Mouse (Mus musculus) frontal cortex, postnatal 36 days (tissue): ENCODE data around the gene Mfap1a.
"Not testable (repeated sequence)": the region's sequence is repeated elsewhere in the genome, so short reads cannot be mapped to it uniquely, and the experiment has no call there.

Experiments
- DNase-seq, 2 experiments: peaks; one replicate each; pipeline ENCODE4 v3.0.0; 2022; ENCODE audit warnings: low spot score in 2 of 2

Gene Mfap1a

GRCm38 (mm10) chr2:121475306-121475705 lies 31.2 kb downstream of the Mfap1a start:
- not testable (repeated sequence) for DNase-seq

- DNase-seq = no peak
Measured at GRCm38 (mm10) chr2:121474180-121474535, 32.3 kb downstream of the Mfap1a start.

DNA sequence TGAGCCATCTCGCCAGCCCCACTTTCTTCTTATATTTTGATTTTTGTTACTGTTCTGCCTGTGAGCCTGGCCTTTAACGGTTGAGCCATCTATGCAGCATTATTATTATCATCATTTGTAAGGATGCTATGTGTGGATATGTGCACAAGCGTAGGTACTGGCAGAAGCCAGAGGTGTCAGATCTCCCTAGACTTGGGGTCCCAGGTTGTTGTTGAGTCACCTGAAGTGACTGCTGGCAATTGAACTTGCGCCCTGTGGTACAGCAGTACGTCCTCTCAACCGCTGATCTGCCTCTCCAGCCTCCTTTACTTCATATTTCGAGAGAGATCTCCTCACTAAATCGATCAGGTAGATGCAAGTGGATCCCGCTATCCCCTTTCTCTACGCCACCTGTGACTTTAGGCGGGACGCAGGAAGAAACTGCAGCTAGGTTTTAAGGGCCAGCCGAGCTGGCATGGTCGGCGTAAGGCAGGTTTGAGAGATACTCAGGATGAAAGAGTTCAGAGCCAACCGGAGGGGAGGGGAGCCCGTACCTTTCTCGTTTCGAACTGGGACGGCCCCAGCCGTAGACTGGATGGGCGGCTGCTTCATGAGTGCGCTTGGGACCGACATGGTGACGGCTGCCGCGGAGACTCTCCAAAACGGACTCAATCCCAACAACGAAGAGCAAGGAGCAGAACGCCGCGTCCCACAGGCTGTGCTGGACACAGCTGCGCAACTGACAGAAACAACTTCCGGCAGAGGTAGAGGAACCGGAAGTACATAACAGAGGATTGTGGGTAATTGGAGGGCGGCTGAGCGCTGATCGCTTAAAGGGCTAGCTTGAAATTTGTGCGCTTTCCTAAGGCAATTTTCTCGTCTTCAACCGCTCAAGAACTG lies 32.9 kb downstream of the Mfap1a start, which contains the start of gene Mfap1b:
Mfap1b (minus strand) TSS at position 767 of the 879 bp plus-strand sequence.
- peak; percentile 80 to 91 for DNase-seq

DNA sequence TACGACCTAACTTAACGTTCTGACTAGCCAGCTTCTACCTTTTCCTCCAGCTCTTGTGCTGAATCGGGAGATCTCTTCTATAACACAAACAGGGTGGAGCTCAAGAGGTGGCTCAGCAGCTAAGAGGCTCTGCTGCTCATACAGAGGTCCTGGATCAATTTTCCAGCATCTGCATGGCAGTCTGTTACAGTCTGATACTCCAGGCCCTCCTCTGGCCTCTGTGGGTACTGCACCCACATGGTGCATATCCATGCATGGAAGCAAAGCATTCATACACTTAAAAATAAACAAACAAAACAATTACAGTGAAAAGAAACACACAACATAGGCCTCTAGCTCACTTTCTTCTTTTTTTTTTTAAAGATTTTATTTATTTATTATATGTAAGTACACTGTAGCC lies 33.7 kb downstream of the Mfap1a start:
- DNase-seq = not testable (repeated sequence)

DNA sequence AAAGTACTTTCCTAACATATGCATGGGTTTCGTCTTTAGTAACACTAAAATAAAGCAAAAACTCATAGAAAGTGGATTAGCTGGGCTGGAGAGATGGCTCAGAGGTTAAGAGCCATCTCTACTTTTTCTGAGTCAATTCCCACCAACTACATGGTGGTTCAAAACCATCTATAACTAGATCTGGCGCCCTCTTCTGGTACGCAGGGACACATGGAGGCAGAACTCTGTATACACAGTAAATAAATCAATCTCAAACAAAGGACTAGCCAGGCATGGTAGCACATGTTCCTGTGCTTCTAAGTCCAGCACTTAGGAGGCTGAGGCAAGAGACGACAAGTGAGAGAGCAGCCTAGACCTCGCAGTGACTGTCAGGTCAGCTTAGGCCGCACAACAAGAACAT lies 37.5 kb downstream of the Mfap1a start:
- not testable (repeated sequence) for DNase-seq

- no peak for DNase-seq
Measured at GRCm38 (mm10) chr2:121460071-121460470, 46.4 kb downstream of the Mfap1a start.

DNA sequence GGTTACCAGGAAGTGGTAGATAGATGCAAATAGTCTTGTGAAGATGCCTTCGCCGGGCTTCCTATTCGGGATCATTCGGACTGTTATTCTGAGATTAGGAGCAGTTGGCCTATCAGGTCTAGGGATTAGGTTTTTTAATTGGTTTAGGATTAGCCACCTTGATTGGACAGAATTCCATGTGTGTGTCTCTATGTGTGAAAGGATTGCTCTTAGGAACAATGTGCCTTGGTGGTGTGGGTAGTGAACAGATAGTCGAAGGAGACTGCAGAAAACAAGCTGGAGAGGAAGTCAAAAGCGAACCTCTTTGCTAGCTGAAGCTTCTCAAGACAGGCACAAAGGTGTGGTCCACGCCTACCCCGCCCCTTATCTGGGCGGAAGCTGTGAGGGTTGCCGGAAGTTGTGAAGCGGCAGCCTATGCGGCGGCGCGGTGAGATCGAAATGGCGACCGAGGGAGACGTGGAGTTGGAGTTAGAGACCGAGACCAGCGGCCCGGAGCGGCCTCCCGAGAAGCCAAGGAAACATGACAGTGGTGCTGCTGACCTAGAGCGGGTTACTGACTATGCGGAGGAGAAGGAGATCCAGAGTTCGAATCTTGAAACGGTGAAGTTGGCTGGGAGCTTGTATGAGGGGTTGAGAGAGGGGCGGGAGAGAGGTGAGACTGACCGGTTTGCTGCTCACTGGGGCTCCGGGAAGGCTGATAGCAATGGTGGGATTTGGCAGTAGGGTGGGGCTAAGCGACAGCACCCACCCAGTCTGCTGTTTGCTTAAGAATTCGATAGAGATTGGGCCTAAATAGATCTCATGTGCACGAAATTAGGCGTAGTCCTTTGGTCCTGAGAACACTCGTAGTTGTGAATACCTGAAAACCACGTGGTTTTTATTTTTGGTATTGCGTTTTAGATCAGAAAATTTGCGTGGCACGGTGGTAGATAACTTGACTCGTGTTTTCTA lies 49.5 kb downstream of the Mfap1a start, which contains the start of gene Serinc4:
Serinc4 (minus strand) TSS at position 90 of the 951 bp plus-strand sequence.
- peak; percentile 81 to 85 for DNase-seq

DNA sequence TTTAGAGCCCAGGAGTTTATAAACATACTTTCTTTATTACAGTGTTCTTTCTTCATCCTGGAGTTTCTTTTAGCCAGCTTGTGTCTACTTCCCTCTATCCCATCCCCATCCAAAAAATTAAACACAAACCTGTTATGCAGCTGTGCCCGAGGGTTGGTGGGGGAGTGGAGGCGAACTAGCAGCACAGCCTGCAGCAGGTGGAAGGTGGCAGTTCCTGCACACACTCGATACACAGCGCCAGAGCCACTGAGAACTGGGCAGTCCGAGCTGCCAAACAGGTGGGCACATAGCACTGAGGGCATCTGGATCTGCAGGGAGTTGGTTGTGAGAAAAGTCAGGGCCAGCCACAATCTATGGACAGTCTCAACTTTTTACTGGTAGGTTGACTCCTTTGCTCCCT lies 50.9 kb downstream of the Mfap1a start:
- DNase-seq = no peak

DNA sequence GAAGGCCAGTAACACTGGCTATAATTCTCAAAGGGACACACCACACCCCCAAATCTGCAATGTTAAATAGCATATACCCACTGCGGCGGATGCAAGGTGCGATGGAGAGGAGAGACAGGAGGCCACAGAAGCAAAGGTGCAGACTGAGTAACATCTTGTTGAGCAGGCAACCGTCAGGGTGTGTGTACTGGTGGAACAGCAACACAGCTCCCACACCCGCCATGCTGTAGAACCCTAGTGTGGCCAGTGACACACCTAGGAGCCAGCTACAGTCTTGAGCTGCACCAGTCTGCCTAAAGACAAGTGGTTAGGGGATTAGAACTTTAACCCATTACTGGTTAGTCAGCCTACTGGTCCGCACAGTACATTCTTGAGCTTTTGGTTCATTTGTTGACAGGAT lies 52.5 kb downstream of the Mfap1a start:
- no peak for DNase-seq

- DNase-seq = no peak
Measured at GRCm38 (mm10) chr2:121452990-121453389, 53.5 kb downstream of the Mfap1a start, which contains the start of gene Hypk. Gene Hypk, plus strand, starts transcription at chr2:121453290.

GRCm38 (mm10) chr2:121452361-121452760 lies 54.1 kb downstream of the Mfap1a start:
- no peak for DNase-seq

- DNase-seq = no peak
Measured at GRCm38 (mm10) chr2:121450093-121450492, 56.4 kb downstream of the Mfap1a start.

- no peak for DNase-seq
Measured at GRCm38 (mm10) chr2:121449545-121450011, 56.9 kb downstream of the Mfap1a start.

DNA sequence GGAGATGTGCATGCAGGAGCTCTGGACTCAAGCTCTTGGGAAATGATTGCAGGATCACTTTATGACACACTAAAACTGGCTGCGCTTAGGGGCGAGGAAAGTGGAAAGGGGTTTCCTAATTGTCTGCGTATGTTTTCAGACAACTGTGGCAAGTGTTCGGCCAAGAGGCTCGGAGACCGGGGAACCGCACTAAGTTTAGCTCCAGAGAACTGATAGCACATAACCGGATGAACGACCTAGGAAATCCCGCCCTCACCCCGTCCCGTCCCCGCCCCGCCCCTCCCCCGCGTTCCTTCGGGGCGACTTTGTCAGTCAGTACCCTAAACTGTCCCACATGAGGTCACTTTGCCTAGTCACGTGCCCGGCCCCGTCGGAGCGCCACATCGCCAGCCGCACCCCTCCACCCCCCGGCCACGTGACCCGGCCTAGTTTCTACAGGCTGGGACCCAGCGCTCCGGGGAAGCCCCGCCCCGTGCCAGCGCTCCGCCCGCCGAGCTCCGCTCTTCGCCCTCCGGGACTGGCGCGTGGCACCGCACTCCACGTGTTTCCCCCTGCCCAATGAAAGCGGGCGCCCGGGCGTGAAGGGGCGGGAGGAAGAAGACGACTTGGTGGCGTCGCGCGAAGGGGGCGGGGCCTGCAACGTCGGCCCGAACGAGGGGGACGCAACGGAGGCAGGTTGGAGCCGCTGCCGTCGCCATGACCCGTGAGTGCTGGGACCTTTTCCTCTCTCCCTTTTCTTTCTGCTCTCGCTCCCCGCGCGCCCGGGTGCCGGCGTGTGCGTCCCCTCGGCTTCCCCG lies 57.5 kb downstream of the Mfap1a start, which contains the start of gene Serf2:
Serf2 (plus strand) TSS at position 457 of the 797 bp plus-strand sequence.
- peak; percentile 98 for DNase-seq

DNA sequence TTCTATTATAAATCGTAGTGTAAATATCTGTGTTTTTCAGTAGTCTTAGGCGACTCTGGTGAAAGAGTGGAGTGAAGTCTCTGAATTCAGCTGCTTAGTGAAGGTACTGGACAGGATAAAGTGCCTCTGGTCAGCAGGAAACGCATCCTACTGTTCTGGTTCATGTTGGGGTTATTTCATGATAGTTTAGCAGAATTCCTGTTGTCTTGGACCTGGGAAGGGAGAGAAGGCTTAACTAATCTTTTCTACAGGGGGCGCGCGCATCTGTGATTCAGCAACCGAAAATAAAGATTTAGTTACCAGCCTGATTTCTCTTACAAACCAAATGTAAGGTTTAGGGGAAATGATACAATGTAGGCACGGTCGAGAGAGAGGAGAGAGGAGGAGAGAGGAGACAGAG lies 58.3 kb downstream of the Mfap1a start:
- DNase-seq = peak in 1 of 2 experiments; percentile 57

DNA sequence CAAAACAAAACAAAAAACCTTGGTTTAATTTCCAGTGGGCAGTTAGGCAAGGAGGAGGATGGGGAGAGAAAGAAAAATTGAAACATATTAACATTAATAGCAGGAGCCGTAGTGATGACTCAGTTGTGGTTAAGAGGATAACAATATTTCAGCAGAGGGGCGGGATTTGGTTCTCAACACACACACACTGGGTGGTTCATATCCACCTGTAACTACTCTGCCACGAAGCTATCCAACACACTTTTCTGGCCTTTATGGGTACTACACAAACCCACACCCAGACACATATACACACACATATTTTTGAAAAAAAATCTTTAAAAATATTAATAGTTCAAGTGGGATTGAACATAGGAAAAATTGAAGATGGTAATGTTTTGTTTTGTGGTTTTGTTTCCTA lies 59.5 kb downstream of the Mfap1a start:
- no peak for DNase-seq

DNA sequence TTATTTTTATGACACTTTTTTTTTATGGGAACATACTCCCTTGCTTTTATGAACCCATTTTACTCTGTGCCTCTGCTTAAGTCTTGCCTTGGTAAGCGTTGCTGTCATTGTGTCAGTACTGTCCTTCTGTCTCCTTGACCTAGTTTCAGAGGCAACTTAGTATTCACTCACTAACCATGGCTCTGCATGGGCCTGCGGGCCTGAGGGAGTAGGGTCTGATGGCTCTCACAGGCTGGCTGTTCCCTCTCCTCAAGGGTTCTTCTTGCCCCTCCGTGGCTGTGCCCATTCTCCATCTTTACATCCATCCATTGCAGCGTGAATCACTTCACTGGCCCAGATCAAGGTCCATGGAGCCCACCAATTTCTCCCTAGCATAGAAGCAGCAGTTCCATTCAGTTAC lies 60.0 kb downstream of the Mfap1a start:
- DNase-seq = no peak

DNA sequence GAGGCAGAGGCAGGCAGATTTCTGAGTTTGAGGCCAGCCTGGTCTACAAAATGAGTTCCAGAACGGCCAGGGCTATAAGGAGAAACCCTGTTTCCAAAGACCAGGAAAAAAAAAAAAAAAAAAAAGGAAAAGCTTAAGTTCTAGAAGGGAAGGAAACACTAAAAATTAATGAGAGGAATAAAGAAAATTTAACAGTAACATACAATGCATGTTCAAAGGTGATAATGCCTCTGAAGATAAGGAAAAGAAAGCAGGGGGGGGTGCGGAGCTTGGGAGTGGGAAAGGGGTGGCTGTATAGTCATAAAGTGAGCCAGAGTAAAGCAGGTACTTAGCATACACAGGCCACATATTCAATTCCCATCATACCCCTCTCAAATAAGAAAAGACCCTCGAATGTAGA lies 61.3 kb downstream of the Mfap1a start:
- DNase-seq = no peak

DNA sequence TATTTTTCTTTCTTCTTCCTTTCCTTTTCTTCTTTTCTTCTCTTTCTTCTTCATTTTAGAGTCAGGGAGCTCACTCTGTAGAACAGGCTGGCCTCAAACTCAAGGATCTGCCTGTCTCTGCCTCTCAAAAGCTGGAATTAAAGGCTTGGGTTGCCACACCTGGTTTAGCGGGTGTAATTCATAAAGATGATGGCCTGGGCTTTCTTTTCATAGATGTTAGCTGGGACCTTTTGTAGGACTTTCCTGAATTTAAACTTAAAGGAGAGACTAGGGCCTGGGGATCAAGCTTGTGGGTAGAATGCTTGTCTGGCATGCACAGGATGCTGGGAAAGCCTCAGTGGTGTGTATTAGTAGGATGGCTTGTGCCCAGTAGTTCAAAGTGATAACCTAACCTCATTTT lies 62.3 kb downstream of the Mfap1a start, which contains the start of gene Ell3:
Ell3 (minus strand) TSS at position 101 of the 400 bp plus-strand sequence.
- no peak for DNase-seq

DNA sequence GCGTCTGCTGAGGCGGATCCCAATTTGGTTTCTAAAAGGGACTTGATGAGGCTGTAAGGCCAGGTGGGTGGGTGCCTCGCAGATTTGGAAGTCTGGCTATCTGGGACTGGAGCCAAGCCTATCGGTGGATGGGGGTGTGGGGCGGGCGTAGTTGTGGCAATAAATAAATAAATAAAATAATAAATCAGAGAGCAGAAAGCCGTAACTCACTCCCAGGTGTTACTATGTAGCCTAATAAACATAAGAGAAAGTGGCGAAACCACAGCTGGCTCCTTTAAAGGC lies 63.5 kb downstream of the Mfap1a start:
- DNase-seq = no peak
